Mouse (Mus musculus) midbrain, embryonic 10.5 days (tissue): ENCODE data around the gene Rassf7. TPM values are rescaled to one million over a fixed set of nuclear protein-coding genes. Genes with fewer than 3 reads are reported as not detected.

Experiments used
- DNase-seq: peaks from one replicate; pipeline ENCODE4 v3.0.0-alpha.2; 2017; ENCODE audit warnings: low spot score
- H3K27ac ChIP-seq: fragments of 300-500 bp; sonication (generic); replicated peaks from 2 replicates; pipeline ENCODE4 v1.5.1; 2016; ENCODE audit warnings: mild to moderate bottlenecking
- H3K27me3 ChIP-seq: fragments of 300-500 bp; sonication (generic); 2 replicates; pipeline ENCODE4 v1.6.1; 2016; ENCODE audit warnings: low read depth, mild to moderate bottlenecking; ENCODE audit not compliant: poor library complexity, severe bottlenecking
- H3K36me3 ChIP-seq: fragments of 300-500 bp; sonication (generic); 2 replicates; pipeline ENCODE4 v1.6.1; 2016; ENCODE audit warnings: mild to moderate bottlenecking, moderate library complexity
- H3K4me1 ChIP-seq: fragments of 300-500 bp; sonication (generic); 2 replicates; pipeline ENCODE4 v1.6.1; 2016
- H3K4me3 ChIP-seq: fragments of 300-500 bp; sonication (generic); 2 replicates; pipeline ENCODE4 v1.5.1; 2016; ENCODE audit warnings: mild to moderate bottlenecking, moderate library complexity
- H3K9me3 ChIP-seq: fragments of 300-500 bp; sonication (generic); replicated peaks from 2 replicates; pipeline ENCODE4 v1.6.1; 2016; ENCODE audit warnings: mild to moderate bottlenecking
- WGBS: fragments of 180-500 bp; shearing (Covaris S2); methylation state at CpG from one replicate; pipeline ENCODE4 v1.1.7; 2016; 5-methylcytosine and 5-hydroxymethylcytosine counted together
- polyA plus RNA-seq: library from polyadenylated mRNA; unstranded; fragments of >200 nt; fragmentation: Nextera tagmentation; extraction: Ambion mirVana; gene quantifications from 2 replicates; pipeline ENCODE4 v1.2.1, GENCODE M21; 2016

Gene Rassf7
- polyA plus RNA-seq, 1 experiment from 2014 or later, result 55.6 TPM

DNA sequence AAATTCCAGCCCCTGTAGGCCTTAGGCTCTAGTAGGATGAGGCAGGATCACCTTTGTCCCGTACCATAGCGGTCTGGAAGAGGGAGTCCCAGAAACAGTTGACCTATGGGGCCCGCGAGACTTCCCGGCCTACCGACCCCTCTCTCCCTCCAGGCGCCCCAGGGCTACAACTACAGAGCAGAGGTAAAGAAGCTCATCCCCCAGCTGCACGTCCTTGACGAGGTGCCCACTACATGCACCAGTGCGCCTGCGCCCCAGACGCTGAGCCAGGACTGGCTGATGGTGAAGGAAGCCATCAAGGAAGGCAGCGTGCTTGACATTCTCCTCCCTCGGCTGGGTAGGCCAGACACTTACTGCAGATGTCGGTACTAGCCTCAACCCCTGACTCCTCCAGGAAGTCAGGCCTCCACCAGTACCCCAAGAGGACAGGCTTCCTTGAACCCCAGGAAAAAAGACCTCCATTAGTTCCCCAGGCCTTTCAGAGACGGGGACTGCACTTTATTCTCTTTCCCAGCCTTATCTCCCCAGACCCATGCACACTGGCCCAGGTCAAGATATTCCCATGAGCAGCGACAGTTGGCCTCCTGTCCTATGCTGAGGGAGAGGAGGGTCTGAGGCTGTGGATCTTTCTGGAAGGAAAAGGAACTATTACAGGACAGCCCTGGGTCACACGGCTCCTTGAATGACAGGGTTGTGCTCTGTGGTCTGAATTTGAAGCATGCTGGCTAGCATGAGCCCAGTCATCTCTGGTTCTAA, 9.3 kb upstream of the Rassf7 start:
- no peak for DNase-seq
- Histone ChIP-seq H3K27me3 (no peaks in the 10 kb centered on the region), H3K27ac (no peak overlapping the region), H3K9me3 (no peaks in the 10 kb centered on the region), H3K4me1 (peaks cover 10% of the 10 kb centered on the region; the same call in 1 of the 2 replicates), H3K36me3 (no peaks in the 10 kb centered on the region), H3K4me3 (no peak overlapping the region)
- WGBS, result 91% methylated on average over 18 of the region's 18 CpGs

DNA sequence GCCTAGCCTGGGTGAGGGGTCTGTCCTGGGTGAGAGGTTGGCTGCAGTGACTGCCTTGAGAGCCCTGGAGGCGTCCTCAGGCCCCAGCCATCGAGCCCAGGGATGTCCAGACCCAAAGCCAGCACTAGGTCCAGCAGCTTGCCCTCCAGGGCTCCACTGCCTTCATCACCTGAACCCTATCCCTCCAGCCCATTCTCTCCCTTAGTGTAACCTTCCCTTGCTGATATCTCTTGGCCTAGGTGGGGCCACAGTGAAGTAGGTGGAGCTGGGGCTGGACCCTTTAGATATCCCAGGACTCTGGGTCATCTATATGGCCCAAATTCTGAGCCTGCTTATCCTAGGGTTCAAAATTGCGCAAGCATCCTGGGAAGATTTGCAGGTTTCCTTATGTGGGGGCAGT, 6.1 kb upstream of the Rassf7 start:
- Histone ChIP-seq H3K4me1 (peaks cover 29% of the 10 kb centered on the region), H3K27me3 (no peaks in the 10 kb centered on the region), H3K9me3 (no peaks in the 10 kb centered on the region), H3K4me3 (no peak overlapping the region), H3K36me3 (no peaks in the 10 kb centered on the region), H3K27ac (peak overlapping the region; percentile 42; the same call in 1 of the 2 replicates)
- WGBS, result 76% methylated on average over 3 of the region's 3 CpGs
- DNase-seq, result no peak

DNA sequence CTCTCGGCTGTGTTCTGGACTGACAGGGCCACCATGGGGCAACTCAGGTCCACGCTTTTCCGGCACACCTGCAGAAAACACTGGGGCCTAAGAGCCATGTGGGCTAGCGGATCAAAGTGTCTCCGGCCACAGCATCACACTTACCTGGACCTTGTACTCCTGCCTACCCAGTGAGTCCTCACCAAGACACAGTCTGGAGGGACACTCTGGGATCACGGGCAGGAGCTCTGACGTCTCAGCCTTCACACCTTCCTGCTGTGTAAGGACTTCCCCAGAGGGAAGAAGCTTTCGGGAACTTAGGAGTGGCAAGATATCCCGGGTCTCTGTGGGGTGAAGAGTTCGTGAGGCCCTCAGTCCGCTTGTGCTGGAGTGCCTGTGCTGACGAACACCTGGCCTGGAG, 5.5 kb upstream of the Rassf7 start:
- 86% methylated on average over 12 of the region's 12 CpGs for WGBS
- no peaks in the 10 kb centered on the region for H3K36me3 ChIP-seq
- no peak for DNase-seq
- H3K9me3 ChIP-seq, result no peaks in the 10 kb centered on the region
- H3K27ac ChIP-seq, result no peak overlapping the region
- no peaks in the 10 kb centered on the region for H3K27me3 ChIP-seq
- H3K4me3 ChIP-seq, result no peak overlapping the region
- H3K4me1 ChIP-seq, result peaks cover 35% of the 10 kb centered on the region

DNA sequence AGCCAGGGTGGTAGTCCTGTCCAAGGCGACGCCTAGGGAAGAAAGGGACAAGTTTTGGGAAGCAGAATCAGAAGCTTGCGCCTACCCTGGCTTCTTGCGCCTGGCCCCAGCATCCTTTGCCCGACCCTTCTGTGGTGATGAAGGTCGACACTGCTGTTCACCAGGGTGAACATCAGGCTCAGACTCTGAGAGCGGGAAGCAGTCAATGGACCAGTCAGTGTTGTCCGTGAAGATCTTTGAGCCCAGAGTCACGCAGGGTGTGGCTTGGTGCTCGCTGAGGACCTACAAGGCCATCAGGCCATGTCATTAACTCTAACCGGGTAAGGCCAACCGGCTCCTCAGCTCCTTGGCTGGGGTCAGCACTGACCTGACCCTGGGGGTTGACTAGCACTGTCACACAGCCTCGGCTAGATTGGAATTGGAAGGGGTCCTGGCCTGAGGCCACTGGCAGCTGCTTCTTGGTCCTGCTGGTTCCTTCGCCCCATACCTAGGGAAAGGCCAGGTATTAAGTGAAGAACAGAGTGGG, 5.0 kb upstream of the Rassf7 start:
- DNase-seq, result no peak
- Histone ChIP-seq H3K4me1 (peaks cover 38% of the 10 kb centered on the region), H3K4me3 (no peak overlapping the region), H3K27ac (peak overlapping the region; percentile 5; the same call in 1 of the 2 replicates), H3K36me3 (no peaks in the 10 kb centered on the region), H3K27me3 (no peaks in the 10 kb centered on the region), H3K9me3 (no peaks in the 10 kb centered on the region)
- WGBS, result 91% methylated on average over 14 of the region's 14 CpGs

DNA sequence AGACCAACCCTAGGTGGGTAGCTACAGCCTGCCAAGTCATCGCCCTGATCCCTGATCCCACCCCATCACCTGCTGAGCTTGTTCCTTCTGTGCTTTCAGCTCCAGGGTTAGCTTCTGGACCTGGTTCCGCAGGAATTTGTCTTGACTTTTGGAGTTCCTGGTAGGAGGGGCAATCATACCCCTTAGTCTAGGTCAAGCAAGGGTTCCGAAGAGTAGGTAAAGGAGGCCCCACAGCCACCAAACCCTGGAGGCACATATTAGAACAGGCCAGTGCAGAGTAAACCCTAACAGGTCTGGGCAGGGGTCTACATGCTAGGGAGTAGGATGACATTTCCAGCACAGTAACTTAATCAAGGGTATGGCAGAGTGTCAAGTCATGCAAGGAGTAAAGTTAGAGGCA, 2.5 kb upstream of the Rassf7 start:
- no peak for DNase-seq
- no peaks in the 10 kb centered on the region for H3K27me3 ChIP-seq
- peaks cover 13% of the 10 kb centered on the region for H3K36me3 ChIP-seq
- no peaks in the 10 kb centered on the region for H3K9me3 ChIP-seq
- H3K4me1 ChIP-seq, result peaks cover 63% of the 10 kb centered on the region
- WGBS, result 86% methylated on average over 3 of the region's 3 CpGs
- peak overlapping the region; percentile 97; the same call in 1 of the 2 replicates for H3K27ac ChIP-seq
- no peak overlapping the region for H3K4me3 ChIP-seq

DNA sequence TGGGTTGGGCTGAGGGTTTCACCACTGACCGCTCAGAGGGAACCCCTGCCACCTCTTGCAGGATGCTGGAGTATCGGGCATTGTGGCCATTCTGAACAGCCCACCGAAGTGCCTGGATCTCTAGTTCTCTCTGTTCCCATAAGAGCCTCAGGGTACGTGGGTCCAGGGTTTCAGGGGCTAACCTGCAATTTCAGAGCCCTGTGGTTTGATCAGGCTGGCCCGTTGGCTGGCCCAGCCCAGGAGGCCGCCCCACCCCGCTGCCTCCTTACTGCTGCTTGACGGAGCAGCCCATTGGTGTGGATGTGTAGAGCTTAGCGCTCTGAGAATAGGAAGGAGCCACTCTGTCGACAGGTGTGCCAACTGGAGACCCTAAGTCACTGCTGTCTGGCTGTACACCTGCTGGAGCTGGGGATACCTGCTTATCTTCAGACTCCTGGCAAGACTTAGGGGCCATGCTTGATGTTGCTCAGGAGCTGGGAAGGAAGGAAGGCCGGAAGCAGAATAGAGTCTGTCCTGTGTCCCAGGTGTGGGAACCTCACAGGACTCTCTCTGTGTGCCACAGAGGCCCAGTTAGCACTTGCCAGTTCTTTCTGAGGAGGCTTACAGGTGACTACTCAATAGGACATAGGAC, 1.9 kb upstream of the Rassf7 start, which contains the start of gene Lmntd2:
Gene Lmntd2 (minus strand): TSS at position 476 of the 631 bp plus-strand sequence.
- DNase-seq, result no peak

DNA sequence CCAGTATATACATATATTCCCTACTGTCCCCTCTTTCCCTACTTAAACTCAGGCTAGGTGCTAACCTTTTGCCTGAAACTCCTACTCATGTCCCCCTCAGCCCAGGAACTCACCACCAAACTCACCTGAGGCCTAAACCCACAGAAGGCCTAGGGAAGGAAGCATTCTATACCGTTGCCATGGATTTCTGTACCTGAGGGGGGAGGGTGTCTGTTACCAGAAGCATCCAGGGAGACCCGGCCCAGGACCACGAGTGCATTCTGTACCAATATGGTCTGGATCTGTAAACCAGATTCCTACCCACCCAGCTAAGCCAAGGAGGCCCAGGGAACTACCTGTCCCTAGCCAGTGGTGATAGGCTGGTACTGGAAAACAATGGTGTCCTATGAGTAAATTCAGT, 1.4 kb upstream of the Rassf7 start:
- no peak for DNase-seq
- 79% methylated on average over 3 of the region's 3 CpGs for WGBS
- no peaks in the 10 kb centered on the region for H3K9me3 ChIP-seq
- peak overlapping the region; percentile 81 for H3K4me3 ChIP-seq
- peak overlapping the region; percentile 97 for H3K27ac ChIP-seq
- H3K36me3 ChIP-seq, result peaks cover 25% of the 10 kb centered on the region
- no peaks in the 10 kb centered on the region for H3K27me3 ChIP-seq
- peaks cover 63% of the 10 kb centered on the region for H3K4me1 ChIP-seq

More for the DNA sequence above, 1.9 kb upstream of the Rassf7 start, which contains the start of gene Lmntd2:
- Histone ChIP-seq H3K4me1 (peaks cover 63% of the 10 kb centered on the region), H3K27me3 (no peaks in the 10 kb centered on the region), H3K9me3 (no peaks in the 10 kb centered on the region), H3K4me3 (peak within 1 kb of the TSS; percentile 81), H3K27ac (peak within 1 kb of the TSS; percentile 97), H3K36me3 (peaks cover 19% of the 10 kb centered on the region)
- WGBS, result 91% methylated on average over 11 of the region's 11 CpGs

DNA sequence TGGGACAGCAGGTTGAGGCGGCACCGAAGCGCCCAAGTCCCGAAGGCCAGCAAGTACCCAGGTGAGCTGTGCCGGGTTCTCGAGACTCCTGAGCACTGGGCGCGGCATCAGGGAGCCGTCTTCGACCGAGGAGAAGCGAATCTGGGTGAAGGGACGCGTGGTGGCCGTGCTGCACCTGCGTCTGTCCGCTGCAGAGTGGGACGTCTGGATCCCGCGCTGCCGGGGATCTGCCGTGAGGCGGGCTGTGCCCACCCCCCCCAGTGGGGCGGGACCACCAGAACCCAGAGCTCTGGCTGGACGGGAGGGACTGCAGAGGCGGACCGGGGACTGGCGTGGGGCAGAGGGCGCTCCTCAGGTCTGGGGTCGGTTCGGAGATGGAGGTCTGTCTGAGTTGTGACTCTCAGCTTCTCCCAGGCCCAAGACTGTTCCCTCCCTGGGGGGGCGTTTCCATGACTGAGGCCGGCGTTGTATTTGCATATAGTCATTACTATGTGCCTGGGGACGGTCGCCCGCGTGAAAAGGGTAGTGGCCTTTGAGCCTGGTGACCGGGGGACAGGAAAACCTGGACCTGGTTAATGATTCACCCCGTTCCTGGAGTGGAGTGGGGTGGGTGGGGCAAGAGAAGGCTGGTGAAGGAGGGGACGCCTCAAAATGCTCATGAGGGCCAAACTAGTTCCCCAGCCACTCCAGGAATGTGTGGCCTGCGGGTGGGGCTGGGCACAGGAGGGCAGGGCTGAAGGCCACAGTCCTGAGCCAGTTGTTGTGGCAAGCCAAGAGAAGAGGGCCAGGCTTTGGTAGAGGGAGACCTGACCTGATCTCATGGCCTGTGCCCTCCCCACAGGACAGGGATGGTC, 447 bp downstream of the Rassf7 start:
- Histone ChIP-seq H3K27me3 (no peaks in the 10 kb centered on the region), H3K27ac (peak overlapping the region; percentile 97), H3K9me3 (no peaks in the 10 kb centered on the region), H3K36me3 (peaks cover 37% of the 10 kb centered on the region), H3K4me1 (peaks cover 73% of the 10 kb centered on the region), H3K4me3 (peak overlapping the region; percentile 81)
- DNase-seq, result no peak
- under 1% methylated on average over 42 of the region's 42 CpGs for WGBS

DNA sequence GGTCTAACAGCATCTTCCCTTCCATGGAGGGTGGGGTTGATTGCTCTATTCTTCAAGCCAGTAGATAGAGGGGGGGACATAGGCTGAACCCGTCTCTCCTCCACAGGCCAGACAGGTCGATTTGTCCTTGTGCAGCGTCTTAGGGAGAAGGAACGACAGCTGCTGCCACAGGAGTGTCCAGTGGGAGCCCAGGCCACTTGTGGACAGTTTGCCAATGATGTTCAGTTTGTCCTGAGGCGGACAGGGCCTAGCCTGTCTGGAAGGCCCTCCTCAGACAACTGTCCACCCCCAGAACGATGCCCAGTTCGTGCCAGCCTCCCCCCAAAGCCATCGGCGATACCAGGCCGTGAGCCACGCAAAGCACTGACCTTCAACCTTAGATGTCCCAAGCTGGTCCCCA, 1.2 kb downstream of the Rassf7 start:
- 91% methylated on average over 11 of the region's 11 CpGs for WGBS
- peak overlapping the region; percentile 97 for H3K27ac ChIP-seq
- H3K9me3 ChIP-seq, result no peaks in the 10 kb centered on the region
- DNase-seq, result no peak
- peaks cover 77% of the 10 kb centered on the region for H3K4me1 ChIP-seq
- H3K27me3 ChIP-seq, result no peaks in the 10 kb centered on the region
- H3K4me3 ChIP-seq, result peak overlapping the region; percentile 81
- peaks cover 37% of the 10 kb centered on the region for H3K36me3 ChIP-seq

DNA sequence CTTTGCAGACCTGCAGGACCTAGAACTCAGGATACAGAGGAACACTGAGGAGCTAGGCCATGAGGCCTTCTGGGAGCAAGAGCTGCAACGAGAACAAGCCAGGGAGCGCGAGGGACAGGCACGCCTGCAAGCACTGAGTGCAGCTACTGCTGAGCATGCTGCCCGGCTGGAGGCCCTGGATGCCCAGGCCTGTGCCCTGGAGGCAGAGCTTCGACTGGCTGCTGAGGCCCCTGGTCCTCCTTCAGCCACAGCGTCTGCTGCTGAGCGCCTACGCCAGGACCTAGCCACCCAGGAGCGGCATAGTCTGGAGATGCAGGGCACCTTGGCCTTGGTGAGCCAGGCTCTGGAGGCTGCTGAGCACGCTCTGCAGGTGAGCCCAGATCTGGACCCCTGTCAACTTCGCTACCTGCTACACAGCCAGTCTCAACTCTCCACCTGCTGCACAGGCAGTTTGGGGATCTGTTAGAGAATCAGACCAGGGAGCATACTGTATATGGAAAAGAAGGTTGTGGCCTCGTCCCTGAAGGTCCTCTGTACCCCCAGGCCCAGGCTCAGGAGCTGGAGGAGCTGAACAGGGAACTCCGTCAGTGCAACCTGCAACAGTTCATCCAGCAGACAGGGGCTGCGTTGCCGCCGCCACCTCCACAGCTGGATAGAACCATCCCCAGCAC, 1.8 kb downstream of the Rassf7 start:
- H3K4me1 ChIP-seq, result peaks cover 80% of the 10 kb centered on the region
- H3K36me3 ChIP-seq, result peaks cover 37% of the 10 kb centered on the region
- DNase-seq, result no peak
- H3K27ac ChIP-seq, result 0 out of 2 replicates have a peak overlapping the region, but pooled peaks have one; percentile 97
- no peaks in the 10 kb centered on the region for H3K27me3 ChIP-seq
- 90% methylated on average over 17 of the region's 17 CpGs for WGBS
- no peaks in the 10 kb centered on the region for H3K9me3 ChIP-seq
- peak overlapping the region; percentile 81 for H3K4me3 ChIP-seq

DNA sequence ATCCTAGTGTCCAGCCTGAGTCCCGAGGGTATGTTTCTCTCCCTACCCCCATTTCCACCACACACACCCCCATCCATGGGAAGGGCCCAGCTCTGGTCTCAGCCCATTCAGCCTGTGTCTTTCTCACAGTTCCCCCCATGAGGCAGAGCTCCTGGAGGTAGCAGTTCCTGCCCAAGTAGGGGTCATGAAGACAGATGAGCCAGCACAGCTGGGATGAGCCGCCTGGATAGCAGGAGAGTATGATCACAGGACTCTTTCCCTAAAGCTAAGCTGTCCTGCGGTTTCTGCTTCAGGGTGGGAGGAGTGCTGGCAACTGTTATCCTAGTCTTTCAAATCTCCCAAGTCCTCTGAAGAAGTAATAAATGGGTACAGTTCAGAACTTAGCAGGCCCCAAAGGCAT, 2.5 kb downstream of the Rassf7 start:
- Histone ChIP-seq H3K4me3 (peak overlapping the region; percentile 9; the same call in 1 of the 2 replicates), H3K27me3 (no peaks in the 10 kb centered on the region), H3K36me3 (peaks cover 37% of the 10 kb centered on the region), H3K9me3 (no peaks in the 10 kb centered on the region), H3K4me1 (peaks cover 77% of the 10 kb centered on the region), H3K27ac (0 out of 2 replicates have a peak overlapping the region, but pooled peaks have one; percentile 97)
- no peak for DNase-seq
- 83% methylated on average over 3 of the region's 3 CpGs for WGBS
